Mouse (Mus musculus) frontal cortex, postnatal 10 days (tissue): ENCODE results near the gene Gdpd1.

ENCODE experiments used
- DNase-seq, 2 experiments: peaks; one replicate each; pipeline ENCODE4 v3.0.0; 2022; ENCODE audit warnings: low spot score in 2 of 2, mixed read lengths in 1 of 2

Gene Gdpd1

DNA sequence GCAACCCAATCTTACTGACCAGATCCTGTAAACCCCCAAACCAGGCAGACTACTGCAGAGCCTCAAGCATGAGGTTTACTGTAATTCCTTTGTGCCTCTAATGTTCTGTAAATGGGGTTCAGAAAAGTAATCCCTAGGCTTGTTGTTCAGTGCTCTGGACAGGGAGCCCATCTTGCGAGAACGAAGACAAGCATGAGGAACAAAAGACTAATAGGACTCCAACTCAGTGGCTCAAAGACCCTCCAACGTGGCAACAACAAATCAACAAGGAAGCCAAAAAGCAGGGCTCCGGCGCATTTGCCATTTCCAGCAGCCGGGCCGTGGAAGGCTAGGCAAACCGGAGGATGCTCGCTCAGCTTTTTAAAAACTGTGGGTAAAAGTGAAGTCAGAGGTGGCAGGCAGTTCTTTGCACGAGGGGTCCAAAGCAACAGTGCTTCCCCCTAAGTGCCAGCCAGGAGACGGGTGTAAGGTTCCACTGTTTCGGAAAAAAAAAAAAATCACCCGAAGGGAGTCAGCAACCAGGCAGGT, 81.3 kb downstream of the Gdpd1 start:
- DNase-seq = no peak

GRCm38 (mm10) chr11:86991241-86991640, 82.6 kb downstream of the Gdpd1 start:
- no peak for DNase-seq

DNA sequence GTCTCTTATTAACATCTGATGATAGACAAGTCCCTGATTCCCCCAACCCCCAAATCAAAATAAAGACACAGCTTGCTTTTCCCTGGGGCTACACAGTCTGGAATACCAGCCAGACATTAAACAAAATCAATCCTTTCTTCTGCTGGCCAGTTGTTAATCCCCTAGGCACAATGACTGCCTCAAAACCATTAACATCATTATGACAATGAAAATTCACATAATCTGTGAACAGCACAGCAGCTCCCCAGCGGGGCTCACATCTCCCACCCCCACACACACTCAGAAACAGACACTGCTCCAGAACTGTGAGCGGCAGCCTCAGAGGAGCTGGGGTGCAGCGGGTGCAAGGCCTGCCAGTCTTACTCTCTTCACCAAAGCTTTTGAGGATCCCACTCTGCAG, 83.6 kb downstream of the Gdpd1 start:
- no peak for DNase-seq

- no peak for DNase-seq
These were observed 88.9 kb downstream of the Gdpd1 start for GRCm38 (mm10) chr11:86984990-86985389.
